Mouse (Mus musculus) lung, adult 18-20 months (tissue): ENCODE measurements around the gene Tspan15.
A peak's percentile ranks its signal among the peaks of the same experiment; 100 is the strongest.

Experiments
- DNase-seq, 2 experiments: peaks; one replicate each; pipeline ENCODE4 v3.0.0; 2022; ENCODE audit warnings: mixed read lengths in 2 of 2

The Tspan15 gene

DNA sequence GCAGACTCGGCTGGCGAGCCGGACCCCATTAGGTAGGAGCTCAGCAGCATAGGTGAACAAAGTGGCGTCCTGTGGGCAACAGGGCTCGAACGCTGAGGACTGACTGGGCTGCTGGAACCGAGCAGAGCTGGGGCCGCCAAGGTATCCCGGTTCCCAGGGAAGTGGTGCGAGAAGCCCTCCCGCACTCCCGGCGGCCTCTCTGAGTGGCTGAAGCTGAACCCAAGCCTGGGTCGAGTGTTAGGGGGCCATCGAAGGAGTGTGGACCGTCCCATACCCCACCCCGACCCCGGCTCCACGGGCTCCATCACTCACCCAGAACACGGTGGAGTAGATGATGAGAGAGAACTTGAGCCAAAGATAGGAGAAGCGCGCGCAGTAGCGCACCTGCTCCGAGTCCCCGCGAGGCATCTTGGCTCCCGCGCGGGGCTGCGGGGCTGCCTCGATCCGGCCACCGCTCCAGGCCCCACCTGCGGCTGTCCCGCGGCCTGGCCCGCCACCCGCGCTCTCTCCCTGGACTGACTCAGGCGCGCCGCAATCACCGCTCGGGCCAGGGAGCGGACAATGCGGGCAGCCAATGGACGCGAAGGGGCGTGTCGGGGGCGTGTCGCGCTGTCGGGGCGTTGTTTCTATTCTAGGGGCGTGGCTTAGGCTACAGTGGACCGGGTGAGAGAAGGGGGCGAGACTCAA lies at the start of gene Tspan15:
Gene Tspan15, minus strand, starts transcription at position 544 of the 687 bp plus-strand sequence.
- DNase-seq = peak; percentile 93 to 96

DNA sequence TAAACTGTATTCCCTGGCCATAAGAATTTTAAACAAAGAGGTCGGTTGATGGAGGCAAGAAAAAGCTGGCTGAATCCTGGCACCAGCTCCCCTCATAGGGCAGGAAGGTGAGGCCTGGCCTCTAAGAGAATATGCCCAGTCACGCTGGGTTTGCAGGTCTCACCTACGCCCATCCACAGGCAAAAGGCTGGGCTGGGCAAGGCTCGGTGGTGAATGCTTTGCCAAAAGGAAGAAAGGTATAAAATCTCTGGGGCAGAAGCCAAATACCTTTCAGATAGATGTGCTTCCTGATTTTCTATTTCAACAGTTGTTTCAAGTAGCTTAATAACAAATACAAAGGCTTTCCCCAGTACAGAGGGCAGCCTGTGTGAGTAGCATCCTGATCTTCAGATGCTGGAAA lies 48.6 kb upstream of the Tspan15 start:
- no peak for DNase-seq

DNA sequence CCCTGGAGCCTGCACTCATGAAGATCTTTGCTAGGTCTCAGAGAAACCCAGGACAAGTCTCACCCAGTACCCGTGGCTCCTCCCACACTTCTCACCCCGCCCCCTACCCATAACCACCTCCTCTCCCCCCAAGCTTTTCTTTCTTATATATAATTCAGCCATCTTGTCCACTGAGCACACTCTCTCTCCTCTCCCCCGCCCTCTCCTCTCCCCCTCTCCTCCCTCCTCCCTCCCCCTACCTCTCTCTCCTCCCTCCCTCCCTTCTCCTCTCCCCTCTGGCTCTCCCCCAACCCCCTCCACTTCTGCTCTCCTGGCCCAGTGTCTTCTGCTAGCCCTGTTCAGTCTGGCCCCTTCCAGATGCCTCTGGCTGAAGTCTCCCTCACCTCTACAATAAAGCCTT lies 48.0 kb upstream of the Tspan15 start:
- no peak for DNase-seq

DNA sequence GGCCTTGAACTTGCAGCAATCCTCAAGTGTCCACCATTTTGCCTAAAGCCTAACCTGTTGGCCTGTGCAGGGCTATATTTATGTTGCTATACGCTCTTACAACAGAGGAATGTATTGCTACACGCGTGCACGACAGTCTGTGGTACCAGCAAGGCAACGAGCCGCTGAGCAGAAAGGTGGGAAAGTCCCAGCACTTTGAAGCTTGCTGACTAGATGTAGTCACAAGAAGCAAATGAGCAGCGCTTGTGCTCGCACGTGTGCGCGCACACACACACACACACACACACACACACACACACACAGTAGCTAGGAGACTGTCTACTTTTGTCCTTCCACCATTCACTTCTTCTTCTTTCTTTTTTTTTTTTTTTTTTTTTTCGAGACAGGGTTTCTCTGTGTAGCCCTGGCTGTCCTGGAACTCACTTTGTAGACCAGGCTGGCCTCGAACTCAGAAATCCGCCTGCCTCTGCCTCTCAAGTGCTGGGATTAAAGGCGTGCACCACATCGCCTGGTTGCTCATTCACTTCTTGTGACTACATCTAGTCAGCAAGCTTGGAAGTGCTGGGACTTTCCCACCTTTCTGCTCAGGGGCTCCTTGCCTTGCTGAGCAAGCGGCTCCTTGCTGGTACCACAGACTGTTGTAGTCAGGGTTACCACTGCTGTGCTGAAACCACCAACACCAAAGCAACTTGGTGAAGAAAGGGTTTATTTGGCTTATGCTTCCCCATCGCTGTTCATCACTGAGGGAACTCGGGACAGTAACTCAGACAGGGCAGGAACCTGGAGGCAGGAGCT lies 46.6 kb upstream of the Tspan15 start:
- no peak for DNase-seq

DNA sequence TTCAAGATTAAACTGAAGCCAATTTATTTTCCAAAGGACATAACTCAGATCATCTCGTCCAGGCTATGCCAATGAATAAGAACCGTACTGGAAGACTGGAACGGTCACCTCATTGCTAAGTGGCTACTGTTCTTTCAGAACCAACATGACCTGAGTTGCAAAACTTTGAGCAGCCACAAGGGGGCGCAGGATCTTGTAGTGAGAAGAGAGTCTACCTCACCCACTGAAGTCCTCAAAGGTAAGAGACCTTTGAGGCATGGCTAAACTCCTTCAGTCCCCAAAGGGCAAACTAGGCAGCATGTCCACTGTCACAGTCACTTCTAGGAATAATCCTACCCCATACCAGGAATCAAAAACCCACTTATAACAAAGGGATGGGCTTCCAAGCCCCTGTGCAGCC lies 44.2 kb upstream of the Tspan15 start:
- DNase-seq = peak; percentile 80 to 86

DNA sequence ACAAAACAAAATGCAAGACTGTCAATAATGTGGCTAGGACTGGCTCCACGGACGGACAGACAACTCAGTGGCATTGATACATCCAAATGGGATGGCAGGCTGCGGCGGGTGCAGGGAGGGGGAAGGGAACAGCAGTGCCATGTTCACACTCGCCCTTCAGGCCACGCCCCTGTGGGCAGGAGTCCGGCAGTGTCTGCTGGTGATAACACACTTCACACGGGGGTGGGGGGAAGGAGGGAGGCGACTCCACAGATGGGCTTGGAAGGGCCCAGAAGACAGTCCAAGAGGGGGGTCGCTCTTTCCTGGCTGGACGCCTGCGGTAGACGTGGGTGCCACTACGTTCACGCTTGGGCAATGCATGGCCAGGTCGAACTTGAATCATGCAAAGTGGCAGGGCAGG lies 38.2 kb upstream of the Tspan15 start:
- DNase-seq = no peak

DNA sequence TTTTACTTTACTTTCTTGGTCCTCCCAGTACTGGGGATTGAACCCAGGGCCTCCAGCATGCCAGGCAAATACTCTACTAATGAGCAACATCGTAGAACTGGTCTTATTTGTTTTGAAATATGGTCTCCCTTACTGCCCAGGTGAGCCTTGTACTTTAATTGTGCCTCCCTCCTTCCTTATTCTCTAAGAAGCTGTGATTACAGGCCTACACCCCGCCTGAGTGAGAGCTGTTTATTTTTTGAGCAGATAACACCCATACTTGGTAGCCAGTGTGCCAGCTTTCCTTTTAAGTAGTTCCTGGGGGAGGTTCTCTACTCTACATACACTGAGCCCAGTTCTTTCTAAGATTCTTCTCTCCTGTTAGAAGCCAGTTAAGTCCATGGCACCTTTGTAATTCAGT lies 33.2 kb upstream of the Tspan15 start:
- peak in 1 of 2 experiments; percentile 29 for DNase-seq

DNA sequence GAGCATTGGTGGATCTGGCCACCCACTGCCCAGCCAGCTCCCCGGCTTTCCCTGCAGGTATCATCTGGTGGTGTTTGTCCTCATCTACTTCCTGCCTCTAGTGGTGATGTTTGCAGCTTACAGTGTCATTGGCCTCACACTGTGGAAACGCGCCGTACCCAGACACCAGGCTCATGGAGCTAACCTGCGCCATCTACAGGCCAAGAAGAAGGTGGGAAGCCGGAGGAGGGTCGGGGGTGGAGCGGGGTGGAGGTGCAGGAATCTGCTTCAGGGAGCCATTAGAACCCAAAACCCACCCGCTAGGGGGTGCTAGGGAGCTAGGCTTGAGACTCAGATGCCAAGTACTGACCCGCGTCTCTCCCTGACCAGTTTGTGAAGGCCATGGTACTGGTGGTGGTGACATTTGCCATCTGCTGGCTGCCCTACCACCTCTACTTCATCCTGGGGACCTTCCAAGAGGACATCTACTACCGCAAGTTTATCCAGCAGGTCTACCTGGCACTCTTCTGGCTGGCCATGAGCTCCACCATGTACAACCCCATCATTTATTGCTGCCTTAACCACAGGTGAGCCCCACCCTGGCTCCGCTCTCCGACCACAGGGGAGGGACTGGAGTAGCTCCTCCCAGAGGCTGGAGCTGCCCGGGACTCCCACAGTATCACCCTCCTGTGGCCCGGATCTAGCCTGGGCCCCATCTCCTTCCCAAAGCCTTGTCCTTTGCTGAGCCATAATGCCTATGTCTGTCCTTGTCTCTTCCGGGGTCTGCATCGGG lies 30.2 kb upstream of the Tspan15 start:
- DNase-seq = peak; percentile 48 to 70

DNA sequence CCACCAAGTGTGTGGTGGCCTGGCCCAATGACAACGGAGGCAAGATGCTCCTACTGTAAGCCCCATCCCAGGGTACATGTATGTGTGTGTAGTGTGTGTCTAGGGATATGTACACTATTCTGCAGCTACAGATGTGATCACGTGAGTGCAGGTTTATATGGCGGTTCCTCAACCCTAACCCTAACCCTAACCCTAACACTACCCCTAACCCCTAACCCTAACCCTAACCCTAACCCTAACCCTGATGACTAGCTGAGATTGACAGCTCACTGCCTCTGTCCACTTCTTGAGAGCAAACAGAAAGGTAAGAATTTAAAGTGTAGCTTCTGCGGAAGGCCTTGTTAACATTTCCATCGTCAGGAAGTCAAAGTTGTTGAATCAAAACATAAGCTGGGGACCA lies 27.2 kb upstream of the Tspan15 start:
- no peak for DNase-seq

DNA sequence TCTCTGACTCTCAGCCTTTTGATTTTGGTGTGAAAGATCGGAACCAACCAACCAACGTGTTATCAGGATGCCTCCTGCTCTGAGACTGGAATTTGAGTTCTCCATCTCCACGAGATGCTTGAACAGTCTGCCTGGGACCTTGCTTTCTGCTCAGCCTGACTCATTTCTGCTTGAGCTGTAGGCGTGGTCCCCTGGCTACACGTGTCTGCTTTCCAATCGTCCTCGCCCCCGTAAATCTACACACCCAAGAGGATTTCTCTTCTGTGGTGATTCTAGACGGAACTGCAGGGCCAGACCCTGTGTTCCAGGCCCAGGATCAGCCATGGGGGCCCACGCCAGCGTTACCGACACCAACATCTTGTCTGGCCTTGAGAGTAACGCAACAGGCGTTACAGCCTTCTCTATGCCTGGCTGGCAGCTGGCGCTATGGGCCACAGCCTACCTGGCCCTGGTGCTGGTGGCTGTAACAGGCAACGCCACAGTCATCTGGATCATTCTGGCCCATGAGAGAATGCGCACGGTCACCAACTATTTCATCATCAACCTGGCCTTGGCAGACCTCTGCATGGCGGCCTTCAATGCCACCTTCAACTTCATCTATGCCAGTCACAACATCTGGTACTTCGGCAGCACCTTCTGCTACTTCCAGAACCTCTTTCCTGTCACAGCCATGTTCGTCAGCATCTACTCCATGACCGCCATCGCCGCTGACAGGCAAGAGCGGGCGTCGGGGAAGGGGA lies 21.6 kb upstream of the Tspan15 start:
- DNase-seq = no peak

DNA sequence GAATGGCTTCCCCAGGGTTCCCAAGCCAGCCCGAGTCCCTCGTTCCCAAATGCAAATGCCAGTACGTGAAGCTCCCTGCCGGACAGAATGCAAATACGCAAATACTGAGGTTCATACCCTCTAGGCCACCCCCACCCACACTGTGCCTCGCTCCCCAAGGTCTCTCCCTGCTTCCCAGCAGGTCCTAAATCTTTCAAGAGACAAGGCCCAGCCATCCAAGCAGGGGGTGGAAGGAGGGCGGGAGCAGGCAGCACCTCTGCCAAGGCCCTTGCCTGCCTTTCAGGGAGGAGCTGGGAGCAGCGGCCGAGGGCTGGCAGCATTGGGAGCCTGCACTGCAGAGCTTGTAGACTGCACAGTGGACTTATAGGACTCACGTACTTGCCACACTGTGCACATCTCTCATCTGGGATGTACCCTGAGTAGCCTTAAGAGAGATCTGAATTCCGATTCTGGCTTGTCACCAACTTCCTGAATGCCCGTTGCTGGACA lies 21.0 kb upstream of the Tspan15 start, which contains the start of gene Tacr2:
Gene Tacr2, plus strand, starts transcription at position 439 of the 489 bp plus-strand sequence.
- DNase-seq = no peak

DNA sequence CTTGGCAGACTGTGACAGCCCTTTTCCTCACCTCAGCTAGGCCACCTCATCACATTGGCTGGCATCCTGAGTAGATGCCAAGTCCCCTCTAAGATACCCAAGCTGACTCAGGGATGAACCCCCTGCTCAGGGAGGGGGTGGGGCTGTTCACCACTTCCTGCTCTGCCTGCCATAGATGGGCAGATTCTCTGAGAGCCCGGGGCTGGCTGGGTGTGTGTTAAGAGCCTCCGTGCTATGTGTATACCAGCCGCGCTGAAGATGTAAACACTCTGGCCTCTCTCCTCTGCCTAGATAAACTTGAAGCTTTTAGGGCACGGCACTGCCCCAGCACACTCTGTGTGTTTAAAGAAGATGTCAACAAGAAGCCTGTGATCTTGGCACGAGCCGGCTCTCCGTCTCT lies 16.8 kb upstream of the Tspan15 start:
- peak; percentile 68 to 83 for DNase-seq

DNA sequence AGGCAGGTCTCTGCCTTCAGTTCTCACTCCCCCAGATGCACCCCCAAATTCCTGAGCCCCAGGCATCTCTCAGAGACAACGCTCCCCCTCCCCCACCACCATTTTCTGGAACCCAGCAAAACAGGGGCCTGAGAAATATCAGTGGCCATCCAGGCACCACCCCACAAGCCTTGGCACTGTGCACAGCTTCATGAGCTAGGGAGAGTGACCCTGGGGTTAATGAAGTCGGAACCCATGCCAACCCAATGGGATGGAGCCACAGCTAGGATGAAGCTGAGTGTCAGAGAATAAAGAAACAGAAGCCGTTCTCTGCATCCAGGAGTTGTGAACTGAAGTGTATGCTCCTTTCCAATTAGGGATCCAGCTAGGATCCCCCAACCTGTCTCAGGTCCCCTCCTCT lies 16.1 kb upstream of the Tspan15 start:
- DNase-seq = no peak

DNA sequence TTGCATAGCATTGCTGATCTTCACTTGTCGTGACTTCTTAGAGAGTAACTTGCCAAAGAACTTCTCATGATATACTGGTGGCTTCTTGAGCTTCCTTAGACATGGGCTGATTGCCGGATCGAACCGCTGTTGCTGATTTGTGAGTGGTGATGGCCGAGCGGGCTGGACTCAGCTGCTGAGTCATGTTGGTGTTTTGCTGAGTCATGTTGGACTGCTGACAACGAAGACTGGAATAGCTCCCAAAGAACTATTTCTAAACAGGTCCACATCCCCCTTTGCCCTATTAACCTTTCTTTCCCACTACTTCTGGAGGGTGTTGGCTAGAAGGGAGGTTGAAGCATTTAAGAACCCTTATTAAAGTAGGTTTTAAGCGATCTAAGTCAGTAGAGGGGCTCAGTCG lies 13.0 kb upstream of the Tspan15 start:
- no peak for DNase-seq

DNA sequence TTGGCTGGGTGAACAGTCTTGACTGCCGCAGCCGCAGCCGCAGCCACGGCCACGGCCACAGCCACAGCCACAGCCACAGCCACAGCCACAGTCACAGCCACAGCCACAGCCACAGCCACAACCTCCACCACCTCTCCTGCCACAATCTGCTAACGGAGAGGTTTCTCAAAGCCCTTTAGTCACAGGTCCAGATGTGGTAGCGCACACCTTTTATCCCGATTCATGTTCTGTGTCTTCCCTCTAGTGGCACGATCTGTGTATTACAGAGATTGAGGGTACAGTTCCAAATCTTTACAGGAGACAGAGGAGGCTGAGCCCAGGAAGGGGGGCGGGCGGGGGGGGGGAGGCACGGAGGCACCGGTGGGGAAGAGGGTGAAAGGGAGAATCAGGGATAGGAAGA lies 11.8 kb upstream of the Tspan15 start:
- DNase-seq = peak; percentile 42 to 73

DNA sequence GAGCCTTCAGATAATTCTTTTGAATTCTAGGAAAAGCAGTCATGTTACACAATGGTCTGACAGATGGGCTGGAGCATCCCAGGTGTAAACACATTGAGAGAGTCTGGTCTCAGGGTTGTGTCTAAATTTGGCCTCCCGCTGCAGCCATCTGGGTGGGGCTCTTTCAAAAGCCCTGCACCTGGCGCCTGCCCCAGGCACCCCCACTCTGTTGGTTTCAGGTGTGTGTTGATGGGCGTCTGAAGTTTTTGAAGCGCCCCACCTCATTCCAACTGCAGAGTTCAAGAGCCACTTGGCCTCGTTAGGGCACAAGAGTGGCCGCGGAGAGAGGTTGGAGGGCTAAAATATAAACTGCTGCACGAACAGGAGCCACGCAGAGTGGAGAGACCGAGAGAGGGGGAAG lies 11.3 kb upstream of the Tspan15 start:
- peak; percentile 85 to 86 for DNase-seq

DNA sequence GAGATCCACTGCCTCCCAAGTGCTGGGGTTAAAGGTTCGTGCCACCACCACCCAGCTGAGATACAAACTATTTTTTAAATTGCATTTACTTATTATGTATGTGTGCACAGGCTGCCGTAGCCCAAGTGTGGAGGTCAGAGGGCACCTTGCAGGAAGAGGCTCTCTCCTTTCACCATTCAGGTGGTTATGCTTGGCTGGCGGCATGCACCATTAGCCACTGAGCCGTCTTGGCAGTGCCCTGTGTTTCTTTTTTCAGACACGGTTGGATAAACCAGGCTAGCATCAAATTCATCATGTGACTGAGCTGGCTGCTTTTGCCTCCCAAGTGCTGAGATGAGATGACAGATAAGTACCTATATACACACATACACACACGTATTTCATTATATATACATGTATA lies 8.2 kb upstream of the Tspan15 start:
- no peak for DNase-seq

DNA sequence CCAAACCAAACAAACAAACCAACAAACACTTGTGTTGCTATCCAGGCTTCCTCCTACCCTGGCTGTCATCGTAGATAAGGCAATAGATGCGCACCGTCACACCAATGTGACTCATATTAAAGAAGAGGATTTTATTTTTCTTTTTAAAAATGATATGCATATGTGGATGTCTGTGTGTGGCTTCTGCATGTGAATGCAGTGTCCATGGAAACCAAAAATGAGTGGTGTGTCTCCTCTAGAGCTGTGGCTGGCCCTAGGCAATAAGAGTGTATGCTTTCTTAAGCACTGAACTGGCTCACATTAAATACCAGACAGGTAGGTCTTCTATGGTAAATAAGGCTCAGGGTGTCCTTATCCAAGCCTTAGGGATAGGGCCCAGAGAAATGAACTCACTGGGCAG lies 7.6 kb upstream of the Tspan15 start:
- no peak for DNase-seq

DNA sequence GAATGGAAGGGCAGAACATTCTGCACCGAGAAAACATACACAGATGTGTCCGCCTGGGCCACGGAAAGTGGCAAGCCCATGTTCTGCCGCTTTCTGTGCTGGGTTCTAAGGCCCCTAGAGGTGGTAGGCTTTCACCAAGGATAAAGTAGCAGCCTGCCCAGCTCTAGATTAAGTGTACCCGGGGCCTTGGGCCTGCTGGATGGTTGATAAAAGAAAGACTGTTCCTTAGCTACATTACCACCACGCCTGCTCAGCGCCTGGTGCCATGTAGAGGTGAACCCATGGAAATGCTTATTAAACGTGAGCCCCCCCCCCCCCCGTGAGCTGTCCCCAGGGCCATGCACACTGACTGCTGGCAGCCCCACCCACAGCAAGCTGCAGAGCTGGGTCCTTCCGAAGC lies 6.2 kb upstream of the Tspan15 start:
- DNase-seq = no peak

DNA sequence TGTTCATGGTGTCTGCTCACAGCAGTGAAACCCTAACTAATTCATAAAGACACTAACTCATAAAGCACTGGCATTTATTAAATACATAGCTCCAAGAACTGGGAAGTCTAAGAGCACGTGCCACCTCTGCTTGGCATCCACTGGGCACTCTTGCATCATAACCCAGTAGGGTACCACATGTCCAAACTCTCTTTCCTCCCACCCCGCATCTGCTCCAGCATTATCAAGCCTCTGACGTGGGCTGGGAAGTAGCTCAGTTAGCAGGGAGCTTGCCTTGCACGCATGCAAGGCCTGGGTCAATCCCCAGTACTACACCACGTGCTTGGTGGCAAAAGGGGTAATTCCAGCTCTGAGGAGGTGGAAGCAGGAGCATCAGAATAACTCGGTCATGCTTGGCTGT lies 5.1 kb upstream of the Tspan15 start:
- no peak for DNase-seq

DNA sequence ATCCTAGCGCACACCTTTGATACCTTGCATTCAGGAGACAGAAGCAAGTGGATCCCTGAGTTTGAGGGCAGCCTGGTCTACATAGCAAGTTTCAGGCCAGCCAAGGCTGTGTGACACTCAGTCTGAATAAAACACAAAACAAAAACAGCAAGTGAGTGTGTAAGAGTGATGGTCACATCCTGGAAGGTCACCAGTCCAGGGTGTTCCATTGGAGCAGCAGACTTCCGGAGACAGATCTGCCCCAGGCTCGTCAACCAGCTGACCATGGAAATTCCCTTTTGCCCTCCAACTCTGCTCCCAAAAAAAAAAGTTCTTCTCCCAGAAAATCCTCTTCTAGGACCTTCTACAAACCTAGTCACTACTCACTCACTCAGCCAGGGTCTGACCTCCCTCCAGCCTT lies 760 bp upstream of the Tspan15 start:
- DNase-seq = no peak

DNA sequence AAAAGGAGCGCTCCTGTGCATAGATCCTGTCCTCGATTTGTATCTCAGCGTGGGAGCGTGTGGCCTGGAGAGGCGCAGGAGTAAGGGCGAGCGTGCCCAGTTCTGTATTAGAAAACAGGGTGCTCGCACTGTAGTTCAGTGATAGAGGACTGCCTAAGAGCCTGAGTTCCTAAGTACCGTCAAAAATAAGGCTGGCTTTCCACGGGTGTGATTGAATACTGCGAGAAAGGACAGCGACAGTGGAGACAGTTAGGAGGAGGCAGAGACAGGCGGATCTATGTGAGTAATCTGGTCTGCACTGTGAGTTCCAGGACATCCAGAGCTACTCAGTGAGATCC lies 313 bp upstream of the Tspan15 start:
- no peak for DNase-seq

DNA sequence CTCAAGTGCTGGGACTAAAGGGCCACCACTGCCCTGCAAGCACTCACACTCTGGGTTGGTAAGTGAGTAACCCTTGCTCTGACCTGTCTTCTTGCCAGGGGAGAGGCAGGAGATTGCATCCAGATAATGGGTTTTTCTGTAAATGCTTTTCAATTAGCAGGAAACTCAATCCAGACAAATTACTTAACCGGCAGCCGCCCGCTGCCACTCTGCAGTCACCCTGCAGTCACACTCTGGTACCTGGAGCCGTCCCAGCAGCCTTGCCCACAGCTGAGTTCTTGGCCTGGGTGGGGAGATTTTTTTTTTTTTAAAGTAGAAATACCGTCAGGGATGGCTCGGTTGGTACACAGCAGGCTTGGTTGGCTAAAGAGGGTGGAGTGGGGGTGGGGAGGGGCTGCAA lies 2.9 kb downstream of the Tspan15 start:
- peak in 1 of 2 experiments; percentile 15 for DNase-seq
